Comparison of ENCODE assay signal across 1 mouse cellular context in genomic region chr10:127287936-127288293, GRCm38 (mm10).
TF ChIP-seq lines count a peak whose summit lies in the region.

No protein-coding gene starts in this region.

TF ChIP-seq in MEL, 35 proteins besides CTCF, POLR2A, EP300 and RAD21 (continued from another document):
- TF ChIP-seq CHD1 (IDR thresholded peaks at IDR 0.05; ENCODE audit: low read depth, low read length): 0 out of 2 replicates have a peak, but pooled peaks have one; percentile 53
- TF ChIP-seq TBP (IDR thresholded peaks at IDR 0.05; ENCODE audit: low read depth, low read length): 0 out of 2 replicates have a peak, but pooled peaks have one; percentile 19
- peak; percentile 65 for TF ChIP-seq ZMIZ1 (IDR thresholded peaks at IDR 0.05; ENCODE audit: low read depth, low read length)
